Mouse (Mus musculus) cerebellum, postnatal 36 days (tissue): Measurements from ENCODE around the gene Cd4.
A peak's percentile ranks its signal among the peaks of the same experiment; 100 is the strongest.
"Not testable (repeated sequence)": the region's sequence is repeated elsewhere in the genome, so short reads cannot be mapped to it uniquely, and the experiment has no call there.

Source experiments
- DNase-seq, 2 experiments: peaks; one replicate each; pipeline ENCODE4 v3.0.0; 2021 to 2022; ENCODE audit warnings: mixed read lengths in 2 of 2

Gene Cd4

DNA sequence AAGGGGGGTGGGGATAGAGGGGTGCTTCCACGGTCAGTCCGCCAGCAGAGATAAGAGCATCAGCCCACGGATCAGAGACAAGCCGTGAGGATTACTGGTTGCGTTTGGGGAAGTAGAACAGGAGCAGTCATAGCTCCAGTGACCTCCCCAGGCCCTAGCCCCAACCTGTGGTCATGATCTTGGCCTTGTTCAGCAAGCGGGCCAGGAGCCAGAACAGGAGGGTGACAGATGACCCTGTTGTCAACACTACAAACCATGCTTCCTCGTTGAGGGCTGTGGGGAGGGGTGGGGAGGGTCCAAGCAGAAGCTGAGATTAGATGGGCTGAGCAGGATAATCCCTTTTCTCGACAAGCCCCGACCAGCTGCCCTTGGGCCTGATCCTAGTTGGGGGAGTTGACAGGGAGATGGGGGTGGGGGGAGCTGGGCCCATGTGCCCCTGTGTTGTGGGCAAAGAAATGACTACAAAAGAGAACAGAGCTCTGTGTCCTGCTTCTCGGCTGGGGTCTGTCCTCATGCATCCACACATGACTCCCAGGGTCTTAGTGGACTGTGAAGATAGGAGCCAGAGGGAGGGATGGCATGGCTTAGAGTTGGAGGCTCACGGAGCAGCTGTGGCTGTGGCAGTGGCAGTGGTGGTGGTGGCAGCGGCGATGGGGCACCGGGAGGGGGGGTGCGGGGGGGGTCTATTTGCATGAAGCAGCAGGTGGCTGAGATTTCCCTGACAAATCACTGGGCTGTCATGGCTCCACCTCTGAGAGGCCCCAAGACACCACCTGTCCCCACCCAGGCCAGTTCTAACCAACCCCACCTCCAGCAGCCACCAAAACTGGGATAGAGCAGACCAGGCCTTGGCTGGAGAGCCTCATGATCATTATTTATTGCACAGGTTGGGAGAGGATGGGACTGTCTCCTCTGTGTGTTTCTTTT, 47.5 kb downstream of the Cd4 start, which contains the start of gene Gnb3:
Gene Gnb3, minus strand, starts transcription at position 35 of the 927 bp plus-strand sequence.
- DNase-seq: no peak

DNA sequence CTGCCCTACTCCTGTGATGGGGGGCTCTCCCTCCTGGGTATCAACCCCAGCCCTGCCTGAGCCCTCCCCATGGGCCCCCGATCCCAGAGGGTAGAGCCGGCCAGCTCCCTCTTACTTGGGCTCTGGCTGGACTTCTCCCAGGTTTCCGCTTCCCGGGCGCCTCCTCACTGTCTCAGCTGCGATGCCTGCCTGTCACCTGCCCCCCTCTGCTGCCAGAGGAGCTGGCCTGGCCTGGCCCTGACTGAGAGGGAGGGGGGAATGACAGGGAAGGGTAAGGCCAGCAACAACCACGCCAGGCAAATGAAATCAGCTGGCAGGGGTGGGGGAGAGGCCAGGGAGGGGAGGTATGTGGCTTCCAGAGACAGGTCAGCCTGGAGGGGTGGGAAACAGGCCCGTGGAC, 48.2 kb downstream of the Cd4 start:
- peak in 1 of 2 experiments; percentile 26 for DNase-seq

DNA sequence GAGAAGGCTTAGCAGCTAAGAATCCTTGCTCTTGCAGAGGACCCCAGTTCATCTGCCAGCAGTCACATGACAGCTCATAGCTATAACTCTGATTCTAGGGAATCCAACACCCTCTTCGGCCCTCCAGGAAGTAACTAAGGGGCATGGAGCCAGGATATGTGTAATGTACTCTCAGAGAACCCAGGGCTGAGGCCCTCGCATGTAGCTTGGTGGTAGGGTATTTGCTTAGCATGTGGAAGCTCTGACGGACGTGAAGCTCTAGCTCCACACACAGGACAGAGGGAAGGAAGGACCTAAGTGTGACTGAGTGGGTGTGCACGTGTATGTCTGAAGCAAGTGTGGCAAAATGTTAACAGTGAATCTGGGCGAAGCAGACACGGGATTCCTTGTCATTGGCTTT, 51.6 kb downstream of the Cd4 start:
- DNase-seq: no peak

DNA sequence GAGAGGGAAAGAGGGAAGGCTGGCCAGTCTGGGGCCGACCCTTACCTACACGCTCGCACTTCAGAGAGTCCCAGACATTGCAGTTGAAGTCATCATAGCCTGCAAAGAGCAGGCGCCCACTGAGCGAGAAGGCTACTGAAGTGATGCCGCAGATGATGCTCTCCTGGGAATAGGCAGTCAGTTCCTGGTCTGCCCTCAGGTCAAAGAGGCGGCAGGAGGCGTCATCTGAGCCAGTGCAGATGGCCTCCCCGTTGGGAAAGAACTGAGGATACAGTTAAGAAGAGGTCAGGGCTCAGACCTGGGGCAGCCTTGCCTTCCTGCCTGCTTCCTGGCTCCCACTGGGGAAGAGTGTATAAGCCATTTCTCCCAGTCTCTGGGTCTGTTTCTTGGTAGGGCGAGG, 52.5 kb downstream of the Cd4 start:
- DNase-seq: no peak

DNA sequence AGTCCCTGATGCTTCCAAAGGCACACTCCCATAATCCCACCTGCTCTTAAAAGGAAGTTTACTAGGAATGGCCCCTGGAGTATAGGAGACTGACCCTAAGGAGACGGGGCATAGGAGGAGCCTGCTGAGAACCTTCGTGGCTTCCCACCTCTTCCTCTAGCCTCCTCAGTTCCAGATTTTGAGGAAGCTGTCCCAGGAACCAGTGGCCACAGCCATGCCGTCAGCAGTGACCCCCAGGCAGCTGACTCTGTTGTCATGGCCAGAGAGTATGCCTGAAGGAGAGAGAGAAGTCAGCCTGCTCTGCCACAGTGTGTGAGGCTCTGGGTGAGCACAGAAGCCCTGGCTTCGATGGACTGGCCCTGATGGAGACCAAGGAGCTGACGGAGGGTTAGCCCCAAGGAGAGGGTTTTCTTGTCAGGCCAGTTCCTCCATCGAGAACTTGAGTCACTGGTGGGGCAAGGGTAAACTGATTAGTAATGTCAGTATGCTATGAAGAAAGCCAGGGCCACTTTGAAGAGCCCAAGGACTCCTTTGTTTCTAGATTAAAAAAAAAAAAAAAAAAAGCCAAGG, 53.4 kb downstream of the Cd4 start:
- no peak for DNase-seq

DNA sequence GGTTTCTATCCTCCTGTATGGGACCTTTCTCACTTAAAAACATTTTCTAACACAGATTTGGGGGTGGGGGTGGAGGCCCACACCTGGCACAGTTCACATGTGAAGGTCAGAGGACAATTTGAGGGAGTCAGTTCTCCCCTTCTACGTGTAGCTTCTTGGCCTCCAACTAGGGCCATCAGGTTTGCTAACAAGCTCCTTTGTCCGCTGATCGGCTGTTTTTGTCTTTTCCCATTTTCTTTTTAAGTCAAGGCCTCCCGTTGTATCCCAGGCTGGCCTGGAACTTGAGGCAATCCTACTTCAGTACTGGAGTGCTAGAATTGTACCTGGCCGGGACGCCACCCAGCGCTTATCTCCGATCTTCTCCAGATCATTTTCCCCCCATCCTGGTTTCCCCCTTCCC, 56.4 kb downstream of the Cd4 start:
- DNase-seq: no peak

DNA sequence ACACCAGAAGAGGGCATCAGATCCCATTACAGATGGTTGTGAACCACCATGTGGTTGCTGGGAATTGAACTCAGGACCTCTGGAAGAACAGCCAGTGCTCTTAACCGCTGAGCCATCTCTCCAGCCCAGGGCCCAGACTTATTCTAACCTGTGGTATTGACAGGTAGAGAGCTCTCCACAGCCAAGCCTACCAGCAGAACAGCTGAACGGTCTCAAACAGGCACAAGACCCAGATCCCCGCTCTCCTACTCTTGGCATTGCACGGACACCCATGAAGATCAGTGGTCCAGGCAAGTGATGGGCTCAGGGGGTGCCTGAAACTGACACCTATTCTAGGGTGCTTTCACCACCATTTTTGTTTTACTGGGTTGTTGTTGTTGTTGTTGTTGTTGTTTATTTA, 56.8 kb downstream of the Cd4 start:
- DNase-seq: not testable (repeated sequence)

DNA sequence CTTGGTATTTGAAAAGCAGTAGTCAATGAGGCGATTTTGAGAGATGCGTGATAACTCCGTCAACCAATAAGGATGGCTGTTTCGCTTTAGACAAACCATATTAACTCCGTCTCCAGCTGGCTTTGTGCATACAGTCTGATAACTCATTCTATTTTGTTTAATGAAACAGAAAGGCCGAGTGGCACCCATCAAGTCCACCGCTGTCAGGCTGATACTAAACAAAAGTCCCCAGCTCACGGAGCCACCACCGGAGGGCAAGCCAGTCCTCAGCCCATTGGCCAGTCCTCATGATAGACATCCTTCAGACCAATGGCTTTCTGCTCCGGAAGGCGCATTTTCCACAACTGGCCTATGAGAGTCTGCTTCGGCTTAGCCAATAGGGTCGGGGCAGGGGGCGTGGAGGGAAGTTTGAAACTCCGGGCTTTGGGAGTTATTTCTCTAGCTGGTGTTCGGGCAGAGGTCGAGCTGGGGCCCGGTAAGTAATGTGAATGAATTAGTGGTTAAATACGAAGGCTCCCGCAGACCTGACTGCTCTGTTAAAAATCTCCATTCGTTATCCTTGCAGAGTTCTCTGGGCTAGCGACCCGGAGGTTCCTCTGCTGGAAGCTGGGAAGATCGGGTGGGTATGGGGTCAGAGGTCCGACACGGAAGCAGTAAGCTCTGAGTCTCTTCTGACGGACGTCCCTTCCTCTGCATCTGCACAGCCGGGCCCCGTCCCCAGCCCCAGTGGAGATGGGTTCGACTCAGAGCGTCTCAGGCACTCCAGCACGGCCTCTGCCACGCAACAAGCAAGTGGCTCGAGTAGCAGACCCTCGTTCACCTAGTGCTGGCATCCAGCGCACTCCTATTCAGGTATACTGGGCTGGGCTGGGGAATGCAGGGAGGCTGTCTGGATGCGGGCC, 58.0 kb downstream of the Cd4 start:
- peak; percentile 90 to 92 for DNase-seq

DNA sequence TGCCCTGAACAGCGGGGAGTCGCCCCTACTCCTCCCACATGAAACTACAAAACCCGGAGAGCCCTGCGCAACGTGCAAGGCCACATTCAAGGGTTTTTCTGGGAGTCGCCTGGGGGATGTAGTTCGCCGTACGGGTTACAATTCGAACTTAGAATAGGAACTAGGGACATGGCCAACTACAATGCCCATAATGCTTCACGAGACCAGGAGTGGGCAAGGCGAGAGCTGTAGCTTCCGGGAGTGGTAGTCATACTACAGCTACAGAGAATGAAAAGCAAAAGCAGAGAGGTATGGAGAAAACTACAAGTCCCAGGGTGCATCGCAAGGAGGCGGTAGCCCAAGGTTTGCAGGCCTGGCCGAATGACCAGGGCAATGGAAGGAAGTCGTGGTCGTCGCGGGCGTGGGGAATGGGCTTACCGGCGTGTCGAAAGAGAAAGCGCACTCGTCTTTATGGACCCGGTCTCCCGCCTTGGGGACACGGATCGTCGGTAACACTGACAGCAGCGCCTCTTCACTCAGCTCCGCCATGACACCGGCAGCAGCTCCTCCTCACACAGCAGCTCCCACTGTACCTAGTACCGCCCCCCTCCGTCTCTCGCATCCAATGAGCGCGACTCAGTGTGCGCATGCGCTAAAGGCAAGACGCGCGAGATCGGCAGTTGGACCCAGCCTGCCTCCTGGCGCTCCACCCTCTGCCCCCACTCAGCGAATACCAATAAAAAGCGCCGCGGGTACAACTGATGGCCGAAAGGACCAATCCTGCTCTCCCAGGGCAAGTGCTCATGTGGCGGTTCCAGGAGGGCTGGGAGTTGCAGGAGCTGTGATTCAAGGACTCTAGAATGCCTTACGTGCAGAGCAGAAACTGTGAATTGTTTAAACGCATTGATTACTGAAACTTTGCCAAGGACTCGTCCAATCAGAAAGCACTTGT, 58.9 kb downstream of the Cd4 start, which contains the start of the genes Usp5 and Cdca3:
Gene Usp5, minus strand, starts transcription at position 617 of the 931 bp plus-strand sequence.
Gene Cdca3, plus strand, starts transcription at position 680 of the 931 bp plus-strand sequence.
- peak; percentile 98 for DNase-seq

DNA sequence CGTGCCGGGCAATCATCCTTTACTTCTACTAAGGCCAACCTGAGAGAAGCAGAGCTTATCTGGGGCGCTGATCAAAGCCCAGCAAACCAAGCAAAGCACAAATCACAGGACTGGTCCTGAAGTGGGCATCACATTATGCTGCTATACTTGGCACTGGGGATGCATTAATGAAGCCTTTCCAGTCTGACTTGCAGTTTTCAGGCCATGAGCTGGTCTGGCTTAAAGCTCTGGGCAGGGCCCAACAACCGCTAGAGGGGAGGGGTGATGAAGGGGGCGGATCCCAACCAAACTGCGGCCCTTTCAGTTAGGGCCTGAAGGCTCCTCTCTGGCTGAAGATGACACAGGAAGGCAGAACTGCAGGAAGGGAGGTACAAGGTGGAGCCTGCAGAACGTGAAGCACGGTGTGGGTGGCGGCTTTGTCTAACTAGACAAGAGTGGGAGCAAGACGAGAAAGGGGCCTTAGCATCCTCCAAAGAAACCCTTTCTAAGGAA, 59.9 kb downstream of the Cd4 start:
- peak; percentile 25 to 29 for DNase-seq

DNA sequence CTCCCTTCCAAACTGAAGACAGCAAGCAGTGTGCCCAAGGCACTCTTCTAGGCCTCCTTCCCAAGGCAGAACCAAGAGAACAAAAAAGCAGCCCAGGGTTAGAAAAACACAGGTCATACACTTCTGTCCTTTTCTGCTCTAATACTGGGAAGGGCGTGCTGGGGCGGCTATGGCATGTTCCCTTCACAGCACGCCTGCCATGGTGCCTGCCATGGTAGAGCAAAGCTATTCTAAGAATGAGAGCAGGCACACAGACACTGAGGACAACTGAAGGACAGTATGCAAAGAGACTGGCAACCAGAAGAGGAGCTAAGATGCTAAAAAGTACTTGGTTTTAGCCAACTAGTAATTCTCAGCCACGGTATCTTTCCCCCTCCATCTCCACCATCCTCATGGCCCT, 66.0 kb downstream of the Cd4 start:
- no peak for DNase-seq

DNA sequence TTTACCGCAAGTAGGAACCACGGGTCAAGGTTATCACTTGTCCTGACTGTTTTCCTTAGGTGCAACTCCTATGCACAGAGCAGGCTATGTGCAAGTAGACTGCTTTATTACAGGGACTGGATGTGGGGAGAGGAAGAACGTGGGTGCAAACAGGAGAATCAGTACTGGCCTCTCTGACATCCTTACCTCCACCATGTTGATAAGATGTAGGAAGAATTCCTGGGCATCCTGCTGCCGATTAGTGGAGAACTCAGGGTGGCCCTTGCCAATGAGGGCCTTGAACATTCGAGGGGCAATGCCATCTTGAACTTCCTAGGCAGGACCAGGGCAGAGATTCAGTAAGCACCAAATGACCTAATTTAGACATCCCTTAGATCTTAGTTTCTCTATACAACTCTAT, 67.1 kb downstream of the Cd4 start:
- DNase-seq: no peak

DNA sequence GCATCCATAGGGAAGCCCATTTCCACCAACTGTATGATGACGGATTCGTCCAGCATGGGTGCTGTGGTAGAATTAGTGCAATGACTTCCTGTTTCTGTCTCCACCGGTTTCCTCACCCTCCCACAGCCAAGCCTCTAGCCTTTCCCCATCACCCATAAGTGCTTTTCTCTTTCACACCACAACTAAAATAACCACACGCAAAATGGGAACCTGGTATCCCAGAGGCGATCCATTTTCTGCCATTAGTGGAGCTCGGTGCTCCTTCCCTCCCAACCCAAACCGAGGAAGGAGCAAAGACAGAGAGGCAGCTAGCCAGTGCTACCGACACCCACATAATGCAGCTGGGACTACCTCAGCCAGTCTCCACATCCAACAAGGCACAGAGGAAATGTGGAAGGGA, 70.0 kb downstream of the Cd4 start:
- DNase-seq: no peak

DNA sequence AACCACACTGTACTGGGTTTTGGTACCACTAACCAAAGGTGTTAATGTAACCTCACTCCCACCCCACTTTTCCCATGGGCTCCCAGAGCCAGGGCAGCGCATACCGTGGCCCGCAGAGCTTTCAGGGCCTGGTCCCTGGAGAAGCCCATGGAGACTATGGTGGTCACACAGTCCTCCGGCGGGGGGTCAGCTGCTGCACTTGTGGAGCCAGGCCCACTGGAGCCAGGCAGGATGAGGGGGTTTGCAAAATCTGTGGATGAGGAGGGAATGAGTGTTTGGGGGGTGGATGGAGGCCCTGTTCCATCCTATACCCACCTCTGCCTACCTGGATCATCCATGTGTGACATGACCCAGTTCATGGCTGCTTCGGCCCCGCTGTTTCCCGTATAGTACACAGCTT, 70.5 kb downstream of the Cd4 start:
- DNase-seq: no peak

DNA sequence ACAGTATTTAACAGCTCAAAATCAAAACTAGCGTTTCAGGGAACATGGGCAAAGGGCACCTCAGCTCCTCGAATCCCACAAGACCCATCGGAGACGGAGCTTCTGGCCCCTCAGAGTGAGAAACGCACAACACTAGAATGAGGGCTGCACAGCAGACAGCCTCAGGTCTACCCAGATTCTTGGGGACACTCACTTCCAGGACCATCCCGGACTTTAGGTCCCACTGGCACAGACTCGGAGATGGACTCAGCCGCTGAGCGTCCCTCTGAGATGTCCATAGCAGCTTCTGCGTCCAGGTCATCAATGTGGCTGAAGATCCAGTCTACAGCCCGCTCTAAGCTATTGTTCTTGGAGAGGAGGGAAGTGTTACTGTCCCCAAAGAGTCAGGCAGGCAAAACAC, 70.9 kb downstream of the Cd4 start:
- no peak for DNase-seq

DNA sequence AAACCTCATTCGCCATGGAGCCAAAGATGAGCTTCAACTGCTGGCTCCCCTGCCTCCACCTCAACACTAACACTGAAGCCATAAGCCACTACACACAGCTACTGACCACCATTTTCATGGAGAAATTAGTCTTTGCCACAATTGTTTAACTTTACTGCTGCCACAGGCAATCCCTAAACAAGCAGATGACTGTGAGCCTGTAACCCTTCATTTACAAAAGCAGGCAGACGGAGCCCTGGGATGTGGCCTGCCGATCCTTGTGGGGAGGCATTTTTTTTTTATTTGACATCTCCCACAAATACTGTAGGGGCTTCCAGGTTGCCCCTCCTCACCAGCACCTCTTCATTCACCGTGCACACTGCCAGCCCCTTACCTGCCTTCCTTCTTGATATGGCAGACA, 71.4 kb downstream of the Cd4 start:
- no peak for DNase-seq

DNA sequence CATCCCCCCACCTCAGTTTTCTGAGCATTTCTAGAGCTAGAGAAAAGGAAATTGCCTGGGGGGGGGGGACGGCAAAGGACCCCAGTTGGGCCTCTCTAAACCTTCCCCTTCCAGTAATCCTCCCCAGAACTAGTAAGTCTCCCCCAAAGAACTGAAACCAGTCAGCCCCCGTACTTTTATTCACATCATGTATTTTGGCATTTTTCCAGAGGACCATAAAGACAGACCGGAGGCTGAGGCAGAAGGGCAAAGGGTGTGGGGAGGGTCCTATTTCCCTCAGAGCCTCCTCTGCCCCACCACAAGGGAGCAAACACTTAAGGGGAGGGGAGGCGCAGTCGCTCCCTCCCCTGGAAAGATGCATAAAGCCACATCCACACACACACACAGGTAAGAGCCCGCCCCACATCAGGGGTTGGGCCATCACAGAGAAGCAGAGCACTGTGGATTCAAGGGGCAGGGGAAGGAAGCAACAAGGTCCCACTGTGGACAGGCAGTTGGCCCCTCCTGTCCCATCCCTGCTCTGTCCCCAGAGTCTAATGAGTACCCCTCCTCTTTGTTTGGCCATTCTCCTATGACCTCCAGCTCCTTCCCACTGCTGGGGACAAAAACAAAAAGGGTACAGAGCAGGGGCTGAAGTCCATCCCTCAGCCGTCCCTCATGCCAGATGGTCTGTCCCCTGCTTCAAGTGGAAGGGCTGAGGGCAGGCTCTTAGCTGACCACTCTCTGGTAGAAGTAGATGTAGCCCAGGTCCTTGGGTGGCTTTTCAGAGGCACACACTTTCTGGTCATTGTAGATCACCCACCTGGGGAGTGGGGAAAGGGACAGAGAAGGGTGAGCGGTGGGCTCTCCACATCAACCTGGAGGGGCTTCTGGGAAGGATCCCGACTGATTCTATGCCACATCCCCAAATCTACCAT, 72.9 kb downstream of the Cd4 start:
- no peak for DNase-seq
